Mouse (Mus musculus): ENCODE results near the gene Vdac2.

The Vdac2 gene

DNA sequence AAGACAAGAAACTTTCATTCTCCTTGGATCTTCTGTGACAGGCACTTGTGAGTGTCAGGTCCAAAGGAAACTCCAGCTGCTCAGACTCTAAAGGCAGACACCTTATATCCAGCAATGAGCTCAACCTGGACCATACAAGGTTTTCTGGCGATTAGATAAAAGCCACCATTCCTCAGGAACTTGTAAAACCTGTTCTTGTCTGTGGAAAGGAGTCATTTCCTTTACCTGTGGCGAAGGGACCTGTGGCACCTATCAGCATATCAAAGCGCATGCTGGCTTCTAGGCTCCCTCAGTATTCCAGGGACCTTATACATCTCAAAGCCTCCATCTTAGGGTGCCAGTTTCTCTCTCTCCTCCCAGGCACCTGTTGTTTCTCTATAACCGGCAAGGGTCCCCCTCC is 7.6 kb upstream of the Vdac2 start:
- DNase-seq (ENCODE audit: low spot score), result no peak

DNA sequence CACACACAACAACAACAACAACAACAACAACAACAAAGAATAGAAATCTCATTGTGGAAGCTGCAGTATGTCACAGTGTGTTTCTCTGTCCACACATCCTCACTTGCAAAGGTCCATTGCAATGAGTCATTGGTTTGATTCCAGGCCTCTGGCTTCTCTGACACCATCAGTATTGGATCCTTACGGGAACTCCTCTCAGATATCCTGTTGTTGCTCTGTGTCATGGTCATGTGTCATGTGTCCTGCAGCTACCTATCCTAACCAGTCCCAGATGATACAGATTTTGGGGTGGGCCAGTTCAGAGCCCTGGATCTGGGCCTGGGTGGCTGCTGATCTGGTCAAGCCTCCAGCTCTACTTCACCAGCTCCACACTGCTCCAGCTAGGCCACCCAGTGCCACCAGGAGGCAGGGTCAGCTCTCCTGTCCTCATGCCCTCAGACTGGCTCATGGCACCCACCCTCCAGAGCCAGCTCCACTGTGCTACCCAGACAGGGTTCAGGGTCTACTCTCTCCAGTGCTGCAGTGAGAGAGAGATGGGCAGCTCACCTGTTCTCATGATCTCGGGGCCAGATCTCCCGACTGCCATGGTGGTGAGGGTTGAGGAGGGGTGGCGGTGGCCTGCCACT is 4.0 kb upstream of the Vdac2 start:
- DNase-seq (ENCODE audit: low spot score), result no peak

DNA sequence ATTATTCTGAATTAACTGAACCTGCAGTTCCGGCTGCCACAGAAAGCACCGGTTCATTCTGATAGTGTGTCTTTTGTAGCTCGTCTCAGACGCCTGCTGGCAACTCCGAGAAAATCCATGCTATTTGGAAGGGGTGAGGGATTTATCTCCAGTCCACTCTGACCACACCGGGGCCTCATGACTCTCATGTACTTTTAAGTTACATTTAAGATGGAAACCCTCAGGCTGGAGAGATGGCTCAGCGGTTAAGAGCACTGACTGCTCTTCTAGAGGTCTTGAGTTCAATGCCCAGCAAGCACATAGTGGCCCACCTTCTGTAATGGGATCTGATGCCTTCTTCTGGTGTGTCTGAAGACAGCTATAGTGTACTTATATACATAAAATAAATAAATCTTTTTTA is 2.7 kb upstream of the Vdac2 start:
- DNase-seq (ENCODE audit: low spot score), result no peak

DNA sequence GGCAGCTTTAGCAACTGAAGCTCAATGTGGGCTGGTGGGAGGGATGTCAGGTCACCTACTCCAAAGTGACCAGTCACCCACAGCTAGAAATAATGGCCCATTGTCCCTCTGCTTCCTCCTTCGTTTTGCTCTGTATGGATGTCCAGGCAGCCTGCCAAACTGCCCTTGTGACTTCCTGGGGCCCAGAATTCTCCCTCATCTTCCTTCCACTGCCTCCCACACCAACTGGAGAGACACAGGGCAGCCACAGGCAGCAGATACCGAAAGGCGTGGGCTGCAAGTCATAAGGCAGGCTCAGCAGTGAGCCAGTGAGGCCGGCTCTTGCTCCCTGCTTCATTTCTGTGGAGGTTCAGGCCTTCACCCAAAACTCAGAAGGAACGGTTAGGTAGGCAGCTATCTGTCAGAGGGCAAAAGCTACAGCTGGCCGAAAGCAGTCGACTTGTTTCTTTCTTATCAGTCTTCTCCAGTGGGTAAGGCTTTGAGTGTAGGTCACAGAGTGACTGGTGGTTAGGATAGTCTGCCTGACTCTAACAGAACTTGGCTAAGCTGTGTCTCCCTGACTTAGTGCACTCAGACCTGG is 2.2 kb upstream of the Vdac2 start:
- DNase-seq (ENCODE audit: low spot score), result peak; percentile 92

DNA sequence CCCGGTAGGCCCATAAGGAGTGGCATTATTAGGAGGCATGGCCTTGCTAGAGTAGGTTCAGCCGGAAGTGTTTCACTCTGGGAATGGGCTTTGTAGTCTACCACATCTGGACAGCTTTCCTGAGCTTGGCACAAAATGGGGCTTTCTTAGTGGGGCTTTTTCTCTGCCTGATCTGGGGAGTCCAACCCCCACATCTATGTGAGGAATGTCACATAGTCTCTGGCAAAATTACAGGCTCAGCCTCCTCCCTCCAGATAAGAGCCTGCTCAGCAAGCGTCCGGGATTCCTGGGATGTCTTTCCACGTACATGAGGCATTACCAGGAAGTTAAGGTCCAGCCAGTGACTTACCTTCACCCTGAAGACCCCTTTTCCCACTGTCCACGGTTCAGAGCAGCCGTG is 1.1 kb upstream of the Vdac2 start:
- DNase-seq (ENCODE audit: low spot score), result no peak

DNA sequence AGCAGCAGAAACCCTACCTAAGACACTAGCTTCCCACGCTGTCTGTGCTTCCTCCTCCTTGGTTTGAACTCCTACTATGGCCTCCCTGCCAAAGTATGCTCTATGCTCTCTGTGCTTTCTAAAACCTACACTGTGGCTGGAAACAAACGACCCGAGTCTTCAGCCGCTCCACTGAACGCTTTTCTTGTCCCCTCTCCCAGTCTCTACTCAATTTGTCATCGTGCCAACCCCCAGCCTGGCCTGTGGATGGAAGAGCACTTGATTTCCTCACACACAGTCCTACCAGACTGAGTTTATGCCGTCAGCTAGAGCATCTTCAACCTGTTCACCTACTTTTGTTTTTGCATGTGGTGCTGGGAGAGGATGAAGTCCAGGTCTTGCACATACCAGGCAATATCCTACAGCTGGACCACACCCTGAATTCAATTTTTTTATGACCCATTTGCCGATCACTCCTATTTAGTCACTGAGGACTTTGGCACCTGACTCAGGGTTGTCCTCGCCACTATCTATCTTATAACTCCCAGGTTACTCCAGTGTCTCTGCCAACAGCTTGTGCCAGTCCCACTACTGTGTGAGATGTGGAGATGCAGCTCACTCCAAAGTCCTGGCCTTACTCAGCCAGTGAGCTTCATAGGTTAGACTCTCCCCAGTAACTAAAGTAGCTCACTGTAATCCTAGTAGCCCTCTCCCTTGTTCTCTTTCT is 901 bp downstream of the Vdac2 start:
- DNase-seq (ENCODE audit: low spot score), result no peak

DNA sequence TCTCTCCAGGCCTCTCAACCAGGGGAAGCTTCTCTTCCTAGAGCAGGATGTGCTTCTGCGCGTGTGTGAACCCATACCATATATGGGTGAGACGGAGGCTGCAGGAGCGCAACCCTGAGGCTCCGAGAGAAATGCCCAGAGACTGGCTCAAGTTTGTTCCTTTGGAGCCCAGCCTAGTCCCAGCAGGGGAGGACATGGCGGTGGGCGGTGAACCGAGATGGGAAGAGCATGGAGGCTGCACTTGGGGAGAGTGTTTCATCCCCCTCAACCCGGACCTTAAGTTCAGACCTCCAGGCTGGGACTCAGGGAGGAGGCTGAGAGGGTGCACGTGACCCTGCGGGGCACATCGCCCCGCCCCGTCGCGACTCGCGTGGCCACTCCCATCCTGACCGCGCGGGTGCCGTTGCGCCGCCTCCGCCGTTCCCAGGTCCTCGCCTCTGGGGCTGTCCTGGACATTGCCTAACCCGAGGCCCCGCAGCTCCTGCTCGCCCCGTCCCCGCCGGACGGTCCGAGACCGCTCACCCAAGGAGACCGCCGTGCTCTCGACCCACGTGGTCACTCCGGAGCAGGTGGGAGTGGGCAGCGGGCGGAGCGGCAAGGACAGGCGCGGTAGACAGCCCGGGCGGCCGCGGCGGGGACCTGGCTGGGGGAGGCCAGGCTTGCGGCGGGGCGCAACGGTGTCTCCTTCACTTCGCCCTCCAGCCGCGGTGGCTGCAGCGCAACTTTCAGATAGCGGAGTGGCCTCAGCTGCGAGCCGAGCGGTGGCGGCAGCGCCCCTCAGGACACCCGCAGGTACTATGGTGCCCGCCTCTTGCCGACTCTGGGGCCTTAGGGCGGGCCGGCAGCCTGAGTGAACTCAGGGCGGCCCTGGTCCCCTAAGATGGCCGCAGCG is 6.1 kb downstream of the Vdac2 start:
- peak; percentile 97 for DNase-seq (ENCODE audit: low spot score)

DNA sequence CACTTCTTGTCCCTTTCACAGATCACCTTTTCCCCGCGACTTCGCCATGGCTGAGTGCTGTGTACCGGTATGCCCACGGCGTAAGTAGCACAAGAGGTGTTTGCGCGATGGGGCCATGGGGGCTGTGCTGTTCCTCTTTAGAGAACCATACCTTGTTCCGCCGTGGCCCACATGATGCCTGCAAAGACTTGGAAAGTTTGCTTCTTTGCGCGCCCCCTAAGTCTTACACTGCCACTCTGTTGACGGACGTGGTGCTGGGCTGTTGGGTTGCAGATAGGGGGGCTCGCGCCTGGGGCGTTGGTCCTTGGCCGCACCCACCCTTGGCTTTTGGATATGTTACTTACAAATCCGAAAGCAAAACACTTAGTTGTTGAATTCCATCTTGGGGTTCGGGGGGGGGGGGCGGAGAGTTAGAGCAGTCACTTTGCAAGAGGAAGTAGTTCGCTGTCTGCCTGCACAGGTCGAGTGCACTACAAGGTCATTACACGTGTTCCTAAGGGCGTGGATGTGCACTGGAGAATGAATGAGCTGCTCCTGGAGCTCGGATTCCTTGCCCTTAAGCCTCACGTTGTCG is 6.9 kb downstream of the Vdac2 start:
- no peak for DNase-seq (ENCODE audit: low spot score)

DNA sequence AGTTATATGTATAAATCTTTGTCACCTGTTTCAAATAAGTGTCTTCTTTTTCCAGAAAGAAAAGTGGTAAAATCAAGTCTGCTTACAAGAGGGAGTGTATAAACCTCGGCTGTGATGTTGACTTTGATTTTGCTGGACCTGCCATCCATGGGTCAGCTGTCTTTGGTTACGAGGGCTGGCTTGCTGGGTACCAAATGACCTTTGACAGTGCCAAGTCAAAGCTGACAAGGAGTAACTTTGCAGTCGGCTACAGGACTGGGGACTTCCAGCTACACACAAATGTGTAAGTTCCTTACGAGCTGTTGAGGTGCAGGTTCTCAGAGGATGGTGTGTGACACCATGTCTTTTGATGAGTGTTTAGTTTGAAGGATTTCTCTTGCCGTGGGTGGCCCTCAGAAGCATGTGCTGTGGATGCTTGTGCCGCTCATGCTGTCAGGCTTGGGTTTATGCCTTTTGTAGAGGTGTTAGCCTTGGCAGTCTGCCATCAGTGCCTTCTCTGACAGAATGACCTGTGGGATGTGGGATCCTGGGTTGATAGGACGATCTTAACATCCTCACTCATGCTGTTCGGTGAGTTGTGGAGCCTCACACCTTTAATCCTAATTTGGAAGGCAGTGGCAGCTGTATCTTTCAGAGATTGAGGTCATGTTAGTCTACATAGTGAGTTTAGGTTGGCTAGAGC is 13.4 kb downstream of the Vdac2 start:
- DNase-seq (ENCODE audit: low spot score), result no peak

DNA sequence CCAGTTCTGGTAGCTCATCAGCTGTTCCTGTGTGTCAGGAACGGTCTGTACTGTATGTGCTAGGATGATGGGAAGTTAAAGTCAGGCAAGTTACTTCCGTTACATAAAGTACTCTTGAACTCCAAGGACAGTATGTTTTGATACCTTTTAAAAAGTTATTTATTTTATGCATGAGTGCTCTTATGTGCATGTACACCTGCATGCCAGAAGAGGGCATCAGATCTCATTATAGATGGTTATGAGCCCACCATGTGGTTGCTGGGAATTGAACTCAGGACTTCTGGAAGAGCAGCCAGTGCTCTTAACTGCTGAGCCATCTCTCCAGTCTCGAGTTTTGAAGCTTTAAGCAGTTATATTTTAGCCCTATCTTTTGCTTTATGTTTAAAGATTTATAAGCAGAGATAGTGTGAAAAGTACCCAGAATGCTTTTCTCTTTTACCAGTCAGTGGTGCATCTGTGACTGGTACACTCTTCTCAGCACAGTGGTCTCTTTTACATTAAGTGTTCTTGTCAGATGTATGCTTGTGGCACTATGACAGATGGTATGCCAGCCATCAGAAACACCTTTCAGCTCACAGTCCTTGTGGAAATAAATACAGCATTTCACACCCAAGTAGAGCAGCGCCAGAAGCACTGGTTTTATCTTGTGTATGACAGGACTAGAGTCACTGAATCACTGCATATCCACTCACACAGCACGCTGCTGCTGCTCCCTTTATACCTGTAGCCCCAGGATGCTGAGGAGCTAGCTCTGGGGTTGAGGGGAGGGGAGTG is 17.0 kb downstream of the Vdac2 start:
- no peak for DNase-seq (ENCODE audit: low spot score)

DNA sequence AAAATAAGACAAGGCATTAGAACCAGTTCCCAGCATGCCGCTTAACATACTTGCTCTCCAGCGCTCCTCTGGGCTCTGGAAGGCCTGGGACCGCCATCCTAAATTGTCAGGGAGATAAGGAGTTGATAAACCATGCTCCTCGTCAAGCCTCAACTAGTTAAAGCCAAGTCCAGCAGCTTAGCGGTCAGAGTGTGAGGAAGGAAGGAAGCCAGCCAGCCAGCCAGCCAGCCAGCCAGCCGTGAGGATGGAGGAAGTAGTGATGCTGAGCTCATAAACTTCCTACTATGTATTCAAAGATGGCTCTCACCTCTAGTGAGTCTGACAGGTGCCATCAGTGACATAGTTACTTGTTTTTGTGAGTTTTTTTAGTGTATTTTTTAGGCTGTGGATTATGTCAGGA is 18.2 kb downstream of the Vdac2 start:
- DNase-seq (ENCODE audit: low spot score), result no peak

DNA sequence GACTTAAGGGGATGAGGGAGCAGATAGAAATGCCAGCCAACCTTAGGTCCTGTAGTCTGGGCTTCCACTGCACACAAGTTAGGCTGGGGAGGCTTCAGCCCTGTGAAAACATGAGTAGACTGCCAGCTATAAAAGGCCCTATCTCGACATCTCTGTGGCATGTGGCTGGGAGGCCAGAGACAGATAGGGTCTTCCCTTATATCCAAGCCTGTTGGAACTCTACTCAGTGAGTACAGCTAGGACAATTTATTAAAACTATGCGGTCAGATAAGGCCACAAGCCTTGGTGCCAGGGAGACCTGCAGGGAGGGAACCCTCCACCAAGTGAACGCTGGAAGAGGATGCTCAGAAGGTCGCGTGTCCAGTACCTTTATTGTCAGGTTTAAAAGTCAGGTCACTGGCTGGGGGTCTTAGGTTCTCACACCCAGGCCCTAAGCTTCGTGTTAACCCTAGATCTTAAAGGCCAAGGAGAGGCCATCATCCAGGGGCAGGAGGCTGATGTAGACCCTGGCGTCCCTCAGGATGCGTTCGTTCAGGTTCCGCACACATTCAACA is 21.9 kb downstream of the Vdac2 start:
- no peak for DNase-seq (ENCODE audit: low spot score)

DNA sequence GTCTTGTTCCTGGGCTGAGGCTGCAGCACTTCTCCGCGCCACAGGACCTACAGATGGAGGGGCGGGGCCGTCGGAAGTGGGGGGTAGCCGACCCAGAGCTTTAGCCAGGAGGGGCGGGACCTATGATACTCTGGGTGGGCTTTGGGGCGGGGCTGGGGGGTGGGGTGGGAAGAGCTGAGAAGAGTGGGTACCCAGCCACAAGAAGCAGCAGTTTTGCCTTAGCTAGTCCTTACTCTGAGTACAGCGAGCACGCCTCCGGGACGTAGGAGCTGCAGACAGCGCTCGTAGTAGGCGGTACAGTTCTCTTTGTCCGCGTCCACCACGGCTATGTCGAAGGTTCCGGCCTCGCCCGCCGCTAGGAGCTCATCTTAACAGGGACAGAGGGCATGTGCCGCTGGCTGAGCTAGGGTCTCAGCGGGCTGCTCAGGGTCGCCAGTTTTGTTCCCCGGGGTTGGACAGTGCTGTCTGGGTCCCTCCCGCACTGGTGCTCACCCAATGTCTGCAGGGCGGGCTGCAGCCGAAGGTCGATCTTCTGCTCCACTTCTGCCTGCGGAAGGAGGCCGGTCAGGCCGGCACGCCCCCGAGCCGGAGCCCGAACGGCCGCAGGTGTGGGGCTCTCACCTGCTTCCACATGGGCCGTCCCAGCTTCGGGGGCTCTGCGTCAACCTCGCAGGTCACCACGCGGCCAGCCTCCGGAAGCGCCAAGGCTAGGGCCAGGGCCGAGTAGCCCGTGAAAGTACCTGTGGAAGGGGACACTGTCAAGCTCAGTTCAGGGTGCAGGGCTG is 22.5 kb downstream of the Vdac2 start:
- no peak for DNase-seq (ENCODE audit: low spot score)

DNA sequence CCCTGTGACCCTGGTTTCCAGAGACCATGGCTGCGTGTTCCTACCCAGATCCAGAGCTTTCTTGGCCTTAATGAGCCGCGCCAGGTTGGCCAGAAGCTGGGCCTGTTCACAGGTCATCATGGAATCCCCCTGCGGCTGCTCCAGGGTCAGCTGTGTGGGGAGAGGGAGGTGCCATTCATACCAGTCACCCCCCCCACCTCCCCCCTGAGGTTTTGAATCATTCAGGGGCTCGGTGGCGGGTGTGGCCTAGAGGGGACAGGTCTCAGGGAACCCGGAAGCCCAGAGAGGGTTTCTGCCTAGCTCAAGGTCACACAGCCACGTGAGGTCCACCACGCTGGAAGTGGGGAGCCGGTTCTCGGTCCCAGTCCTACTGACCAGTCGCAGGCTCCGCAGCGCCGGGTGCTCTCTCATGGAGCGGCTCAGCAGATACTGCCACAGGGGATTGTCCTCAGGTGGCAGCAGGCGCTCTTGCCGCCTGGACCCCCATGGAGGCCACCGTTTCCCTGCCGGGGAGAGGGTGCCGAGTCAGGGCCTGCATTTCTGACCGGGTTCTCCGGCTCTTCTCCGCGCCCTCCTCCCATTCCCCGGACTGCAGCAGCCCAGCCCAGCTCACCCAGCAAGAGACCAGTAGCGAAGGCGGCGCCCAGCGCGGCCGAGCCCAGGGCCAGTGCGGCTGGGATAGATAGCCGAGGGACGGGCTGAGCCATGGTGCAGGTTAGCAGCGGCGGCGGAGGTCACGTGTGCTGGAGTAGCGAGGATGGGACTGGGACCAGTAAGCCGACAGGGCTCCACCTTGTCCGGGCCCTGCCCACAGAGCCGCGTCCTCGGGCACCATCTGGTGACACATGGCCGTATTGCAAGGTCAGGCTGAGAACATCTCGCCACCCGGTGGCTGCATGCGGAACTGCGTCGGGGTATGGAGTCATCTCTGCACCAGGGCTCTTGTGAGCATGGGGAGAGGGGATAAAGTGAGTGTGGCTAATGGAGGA is 23.4 kb downstream of the Vdac2 start, which contains the start of gene Comtd1:
Comtd1 (minus strand) TSS at position 812 of the 989 bp plus-strand sequence.
- peak; percentile 97 for DNase-seq (ENCODE audit: low spot score)

DNA sequence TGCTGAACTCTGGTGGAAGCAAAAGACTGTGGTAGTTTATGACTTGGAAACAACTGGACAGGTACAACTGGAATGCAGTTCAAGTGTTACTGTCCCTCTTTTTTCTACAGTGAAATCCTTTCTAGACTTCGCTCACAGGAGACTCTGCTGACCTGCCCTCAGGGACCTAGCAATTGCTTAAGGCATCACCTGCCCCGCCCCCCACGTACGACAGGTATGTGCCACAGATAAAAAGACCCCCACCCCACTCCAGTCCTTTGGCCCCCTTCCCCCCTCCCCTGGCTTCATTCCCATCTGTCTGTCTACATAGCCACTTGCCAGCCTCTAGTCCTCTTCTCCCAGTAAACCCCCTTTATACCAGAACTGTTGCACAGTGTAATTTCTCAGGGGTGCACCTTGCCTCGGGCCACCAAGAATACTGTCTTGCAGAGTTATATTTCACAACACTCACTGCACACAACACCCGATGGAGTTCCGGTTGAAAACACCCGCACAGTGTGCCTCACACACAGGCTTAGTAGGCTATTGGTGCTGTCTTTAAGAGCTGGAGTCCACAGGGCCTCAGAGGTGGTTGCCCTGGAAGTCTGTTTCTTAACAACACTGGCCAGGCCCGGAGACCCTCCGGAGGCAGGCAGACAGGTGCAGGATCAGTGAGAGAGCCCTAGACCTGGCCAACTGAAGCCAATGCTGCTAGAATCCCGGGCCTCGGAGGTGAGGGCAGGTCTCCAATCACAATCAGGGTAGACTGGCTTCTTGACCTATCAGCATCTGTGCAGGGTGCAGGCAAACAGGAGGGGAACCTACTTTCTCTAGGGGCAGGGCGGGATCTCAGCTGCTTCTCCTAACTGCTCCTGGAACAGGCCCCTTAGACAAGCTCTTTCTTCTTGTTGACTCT is 24.7 kb downstream of the Vdac2 start:
- no peak for DNase-seq (ENCODE audit: low spot score)

DNA sequence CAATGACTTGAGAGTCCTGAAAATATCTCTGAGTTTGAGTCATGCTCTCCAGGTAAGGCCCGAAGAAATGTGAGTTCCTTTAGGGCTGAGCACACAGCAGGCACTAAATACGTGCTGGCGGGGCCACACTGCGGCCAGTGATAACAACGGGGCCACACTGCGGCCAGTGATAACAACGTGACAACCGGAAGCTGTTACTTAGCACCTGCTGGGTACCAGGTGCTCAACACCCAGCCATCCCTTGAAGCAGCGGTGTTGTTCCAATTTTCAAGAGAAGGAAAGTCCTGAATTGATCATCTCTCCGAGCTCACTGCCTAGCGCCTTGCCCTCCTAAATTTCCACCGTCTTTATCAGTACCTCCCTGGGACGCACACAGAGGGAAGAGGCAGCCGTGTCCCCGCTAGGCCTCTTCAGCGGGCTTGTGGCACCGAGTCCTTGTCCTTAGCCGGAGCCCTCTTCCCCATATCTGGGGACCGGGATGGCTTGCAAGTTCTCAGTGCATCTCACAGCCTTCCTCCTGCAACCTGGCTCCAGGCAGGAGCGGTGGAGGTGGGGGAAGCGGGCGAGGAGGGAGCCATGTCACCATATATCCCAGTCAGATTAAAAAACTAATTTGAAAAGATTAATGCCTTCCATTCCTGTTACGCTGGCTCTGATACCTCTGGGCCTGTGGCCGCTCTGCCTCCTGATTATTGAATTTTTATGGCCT is 25.5 kb downstream of the Vdac2 start:
- DNase-seq (ENCODE audit: low spot score), result no peak

All from layer of hippocampus, adult 11-12 months (tissue).